Mouse (Mus musculus): ENCODE data around the gene Tnrc6c. TPM values are rescaled to one million over a fixed set of nuclear protein-coding genes. Genes with fewer than 3 reads are reported as not detected.

Tnrc6c gene
- total and polyA plus RNA-seq, 3 experiments, result 6.9 to 16.7 (median 12.8) TPM

DNA sequence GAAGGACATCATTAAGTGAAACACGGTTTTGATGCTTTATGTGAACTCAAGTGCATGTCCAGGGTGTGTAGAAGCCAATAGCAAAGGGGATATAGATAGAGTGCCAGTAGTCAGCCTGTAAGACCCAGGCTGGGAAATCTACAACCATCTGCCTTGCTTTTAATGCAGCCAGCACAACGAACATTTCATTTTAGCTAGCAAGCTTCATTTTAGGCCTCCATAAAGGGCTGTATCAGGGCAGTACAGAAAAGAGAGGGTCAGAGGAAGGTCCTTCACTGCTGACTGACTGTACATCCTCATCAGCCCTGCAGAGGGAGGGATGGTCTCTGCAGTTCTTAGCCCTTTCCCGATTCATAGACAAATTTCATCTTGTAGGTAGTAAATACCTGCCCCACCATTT, 23.0 kb downstream of the Tnrc6c start:
- H3K27ac ChIP-seq (ENCODE audit: insufficient read depth, low read depth), result peak overlapping the region; percentile 26; the same call in 1 of the 2 replicates
- H3K36me3 ChIP-seq (replicated peaks in 1 of 2; ENCODE audit: control insufficient read depth in 1 of 2, insufficient read depth in 1 of 2, low read length in 1 of 2), result peaks cover 0 to 25% of the 10 kb centered on the region in 2 experiments
- TF ChIP-seq MYC (IDR thresholded peaks at IDR 0.05; ENCODE audit: low read depth, low read length), result no peak
- TF ChIP-seq ZNF384 (IDR thresholded peaks at IDR 0.05; ENCODE audit: low read depth, low read length), result no peak
- TF ChIP-seq CHD1 (IDR thresholded peaks at IDR 0.05; ENCODE audit: low read depth, low read length), result no peak
- 0 out of 4 replicates have a peak, but pooled peaks of 1 of the 2 experiments have one; percentile 4 for TF ChIP-seq CTCF (conservative IDR thresholded peaks at IDR 0.05 in 1 of 2, IDR thresholded peaks at IDR 0.05 in 1 of 2; ENCODE audit: low read depth in 2 of 2, low read length in 2 of 2)
- TF ChIP-seq RAD21 (IDR thresholded peaks at IDR 0.05; ENCODE audit: low read depth, low read length), result no peak
- in situ Hi-C loops (cut with MboI; ENCODE audit: low pct_ligation_motif_present, low pct_unique_long_range_greater_than_20kb, low sequenced_read_pairs) (no loop called here), dilution Hi-C loops (cut with MboI; ENCODE audit: extremely low pct_ligation_motif_present, extremely low pct_unique_long_range_greater_than_20kb, low sequenced_read_pairs) (no loop called here)
- peaks cover 22 to 52% of the 10 kb centered on the region in 2 experiments for H3K4me1 ChIP-seq (ENCODE audit: control insufficient read depth in 1 of 2, insufficient read depth in 2 of 2)
- H3K9me3 ChIP-seq (replicated peaks; ENCODE audit: low read length), result peaks cover 12% of the 10 kb centered on the region
- H3K9ac ChIP-seq (ENCODE audit: insufficient read depth, low read depth), result no peak overlapping the region
- H3K79me2 ChIP-seq (replicated peaks; ENCODE audit: control insufficient read depth, extremely low read depth, insufficient read depth, poor library complexity, severe bottlenecking), result peaks cover 66% of the 10 kb centered on the region
- H3K4me2 ChIP-seq (ENCODE audit: insufficient read depth, low read depth, poor library complexity, severe bottlenecking), result no peak overlapping the region
- no peaks in the 10 kb centered on the region for H3K27me3 ChIP-seq (replicated peaks)
- DNase-seq (ENCODE audit: extremely low read depth), result no peak
- no peak overlapping the region for H3K4me3 ChIP-seq (replicated peaks in 1 of 3; ENCODE audit: low read depth in 2 of 3, low read length in 2 of 3, poor library complexity in 1 of 3)

GRCm38 (mm10) chr11:117677594-117677993, 23.5 kb downstream of the Tnrc6c start:
- in situ Hi-C loops (cut with MboI; ENCODE audit: low pct_ligation_motif_present, low pct_unique_long_range_greater_than_20kb, low sequenced_read_pairs) (no loop called here), dilution Hi-C loops (cut with MboI; ENCODE audit: extremely low pct_ligation_motif_present, extremely low pct_unique_long_range_greater_than_20kb, low sequenced_read_pairs) (no loop called here)
- H3K4me1 ChIP-seq (ENCODE audit: control insufficient read depth in 1 of 2, insufficient read depth in 2 of 2), result peaks cover 25 to 53% of the 10 kb centered on the region in 2 experiments
- DNase-seq (ENCODE audit: extremely low read depth), result no peak
- peaks cover 0 to 27% of the 10 kb centered on the region in 2 experiments for H3K36me3 ChIP-seq (replicated peaks in 1 of 2; ENCODE audit: control insufficient read depth in 1 of 2, insufficient read depth in 1 of 2, low read length in 1 of 2)
- H3K79me2 ChIP-seq (replicated peaks; ENCODE audit: control insufficient read depth, extremely low read depth, insufficient read depth, poor library complexity, severe bottlenecking), result peaks cover 67% of the 10 kb centered on the region
- peaks cover 12% of the 10 kb centered on the region for H3K9me3 ChIP-seq (replicated peaks; ENCODE audit: low read length)
- H3K27ac ChIP-seq (ENCODE audit: insufficient read depth, low read depth), result no peak overlapping the region
- peak overlapping the region; percentile 13; the same call in 1 of the 2 replicates for H3K9ac ChIP-seq (ENCODE audit: insufficient read depth, low read depth)
- no peak overlapping the region for H3K4me3 ChIP-seq (replicated peaks in 1 of 3; ENCODE audit: low read depth in 2 of 3, low read length in 2 of 3, poor library complexity in 1 of 3)
- peak overlapping the region; percentile 57 for H3K4me2 ChIP-seq (ENCODE audit: insufficient read depth, low read depth, poor library complexity, severe bottlenecking)
- peak; percentile 5; the same call in 1 of the 2 replicates for TF ChIP-seq JUN (IDR thresholded peaks at IDR 0.05; ENCODE audit: insufficient read depth, low read depth, low read length)
- peak; percentile 97; the same call in 1 of the 2 replicates for TF ChIP-seq CHD1 (IDR thresholded peaks at IDR 0.05; ENCODE audit: low read depth, low read length)
- no peak for TF ChIP-seq GABPA (IDR thresholded peaks at IDR 0.05; ENCODE audit: insufficient replicate concordance, low read depth, low read length)
- no peaks in the 10 kb centered on the region for H3K27me3 ChIP-seq (replicated peaks)

DNA sequence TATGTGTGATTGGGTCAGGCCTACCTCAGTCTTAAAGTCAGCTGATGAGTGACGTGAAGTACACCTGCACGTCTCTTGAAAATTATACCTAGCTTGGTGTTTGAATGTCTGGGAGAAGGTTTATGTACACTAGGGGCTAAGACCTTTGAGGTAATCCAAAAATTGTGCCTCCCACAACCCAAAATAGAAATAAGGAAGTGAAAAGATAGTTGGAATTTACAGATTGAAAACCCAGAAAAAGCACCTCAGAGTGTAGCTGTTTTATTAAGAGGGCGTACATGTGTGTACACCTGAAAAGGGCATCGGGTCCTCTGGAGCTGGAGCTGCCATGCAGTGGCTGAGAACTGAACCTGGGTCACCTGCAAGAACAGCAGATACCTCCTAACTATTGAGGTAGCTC, 24.1 kb downstream of the Tnrc6c start:
- peak overlapping the region; percentile 13; the same call in 1 of the 2 replicates for H3K9ac ChIP-seq (ENCODE audit: insufficient read depth, low read depth)
- H3K9me3 ChIP-seq (replicated peaks; ENCODE audit: low read length), result peaks cover 10% of the 10 kb centered on the region
- in situ Hi-C loops (cut with MboI; ENCODE audit: low pct_ligation_motif_present, low pct_unique_long_range_greater_than_20kb, low sequenced_read_pairs), result no loop called here
- H3K4me1 ChIP-seq (ENCODE audit: control insufficient read depth in 1 of 2, insufficient read depth in 2 of 2), result peaks cover 26 to 56% of the 10 kb centered on the region in 2 experiments
- H3K4me2 ChIP-seq (ENCODE audit: insufficient read depth, low read depth, poor library complexity, severe bottlenecking), result peak overlapping the region; percentile 57
- H3K27me3 ChIP-seq (replicated peaks), result no peaks in the 10 kb centered on the region
- peaks cover 70% of the 10 kb centered on the region for H3K79me2 ChIP-seq (replicated peaks; ENCODE audit: control insufficient read depth, extremely low read depth, insufficient read depth, poor library complexity, severe bottlenecking)
- H3K4me3 ChIP-seq (replicated peaks in 1 of 3; ENCODE audit: low read depth in 2 of 3, low read length in 2 of 3, poor library complexity in 1 of 3), result no peak overlapping the region
- dilution Hi-C loops (cut with MboI; ENCODE audit: extremely low pct_ligation_motif_present, extremely low pct_unique_long_range_greater_than_20kb, low sequenced_read_pairs), result no loop called here
- peaks cover 0 to 27% of the 10 kb centered on the region in 2 experiments for H3K36me3 ChIP-seq (replicated peaks in 1 of 2; ENCODE audit: control insufficient read depth in 1 of 2, insufficient read depth in 1 of 2, low read length in 1 of 2)
- no peak for DNase-seq (ENCODE audit: extremely low read depth)
- peak overlapping the region; percentile 49 for H3K27ac ChIP-seq (ENCODE audit: insufficient read depth, low read depth)
- TF ChIP-seq ZNF384 (IDR thresholded peaks at IDR 0.05; ENCODE audit: low read depth, low read length) (no peak), CHD1 (IDR thresholded peaks at IDR 0.05; ENCODE audit: low read depth, low read length) (no peak), SMC3 (IDR thresholded peaks at IDR 0.05; ENCODE audit: low read depth, low read length) (no peak), ZKSCAN1 (IDR thresholded peaks at IDR 0.05; ENCODE audit: borderline replicate concordance, low read depth, low read length) (no peak), ZC3H11A (IDR thresholded peaks at IDR 0.05; ENCODE audit: low read depth, low read length) (no peak), BHLHE40 (IDR thresholded peaks at IDR 0.05; ENCODE audit: low read depth, low read length) (peak; percentile 37; the same call in 1 of the 2 replicates), RCOR1 (conservative IDR thresholded peaks at IDR 0.05; ENCODE audit: low read depth, low read length) (no peak), MEF2A (IDR thresholded peaks at IDR 0.05; ENCODE audit: borderline replicate concordance, low read depth, low read length) (peak; percentile 98), MAFK (IDR thresholded peaks at IDR 0.05; ENCODE audit: insufficient replicate concordance, low read length) (no peak), EP300 (IDR thresholded peaks at IDR 0.05; ENCODE audit: low read length) (peak; percentile 42; the same call in 1 of the 2 replicates), UBTF (IDR thresholded peaks at IDR 0.05; ENCODE audit: low read depth, low read length) (no peak), SIN3A (IDR thresholded peaks at IDR 0.05; ENCODE audit: low read length) (no peak), JUND (conservative IDR thresholded peaks at IDR 0.05; ENCODE audit: low read depth, low read length) (no peak), GABPA (IDR thresholded peaks at IDR 0.05; ENCODE audit: insufficient replicate concordance, low read depth, low read length) (no peak), KAT2A (IDR thresholded peaks at IDR 0.05; ENCODE audit: insufficient replicate concordance, low read length) (no peak), POLR2A (IDR thresholded peaks at IDR 0.05; ENCODE audit: low read depth, low read length) (no peak), PAX5 (IDR thresholded peaks at IDR 0.05; ENCODE audit: low read length) (no peak), RAD21 (IDR thresholded peaks at IDR 0.05; ENCODE audit: low read depth, low read length) (no peak), ETS1 (conservative IDR thresholded peaks at IDR 0.05; ENCODE audit: low read depth, low read length) (peak; percentile 51; the same call in 1 of the 2 replicates), TCF12 (IDR thresholded peaks at IDR 0.05; ENCODE audit: low read depth, low read length) (peak; percentile 19; the same call in 1 of the 2 replicates), TBP (conservative IDR thresholded peaks at IDR 0.05; ENCODE audit: low read depth, low read length) (no peak), IRF4 (IDR thresholded peaks at IDR 0.05; ENCODE audit: low read depth, low read length) (peak; percentile 70)
